Mouse (Mus musculus) midbrain, embryonic 12.5 days (tissue): ENCODE data around the gene Cd8a. TPM values are rescaled to one million over a fixed set of nuclear protein-coding genes. Genes with fewer than 3 reads are reported as not detected.

ENCODE experiments used
- ATAC-seq: fragments of 200-750 bp; cut with Nextera tagmentation; 2 replicates; pipeline ENCODE4 v1.8.0; 2017; ENCODE audit warnings: low read depth, moderate TSS enrichment, moderate library complexity; ENCODE audit not compliant: low FRiP score
- H3K27ac ChIP-seq: fragments of 300-500 bp; sonication (generic); replicated peaks from 2 replicates; pipeline ENCODE4 v1.5.1; 2016; ENCODE audit warnings: mild to moderate bottlenecking
- H3K27me3 ChIP-seq: fragments of 300-500 bp; sonication (generic); 2 replicates; pipeline ENCODE4 v1.6.1; 2016; ENCODE audit warnings: mild to moderate bottlenecking
- H3K36me3 ChIP-seq: fragments of 300-500 bp; sonication (generic); 2 replicates; pipeline ENCODE4 v1.6.1; 2016
- H3K4me1 ChIP-seq: fragments of 300-500 bp; sonication (generic); 2 replicates; pipeline ENCODE4 v1.6.1; 2016
- H3K4me2 ChIP-seq: fragments of 300-500 bp; sonication (generic); replicated peaks from 2 replicates; pipeline ENCODE4 v1.6.1; 2016; ENCODE audit warnings: mild to moderate bottlenecking, moderate library complexity
- H3K4me3 ChIP-seq: fragments of 300-500 bp; sonication (generic); 2 replicates; pipeline ENCODE4 v1.5.1; 2016; ENCODE audit warnings: mild to moderate bottlenecking
- H3K9ac ChIP-seq: fragments of 300-500 bp; sonication (generic); replicated peaks from 2 replicates; pipeline ENCODE4 v1.6.1; 2016; ENCODE audit warnings: mild to moderate bottlenecking, moderate library complexity
- H3K9me3 ChIP-seq: fragments of 300-500 bp; sonication (generic); 2 replicates; pipeline ENCODE4 v1.6.1; 2016; ENCODE audit warnings: mild to moderate bottlenecking
- WGBS: fragments of 180-500 bp; shearing (Covaris S2); methylation state at CpG from one replicate; pipeline ENCODE4 v1.1.7; 2016; 5-methylcytosine and 5-hydroxymethylcytosine counted together
- polyA plus RNA-seq: library from polyadenylated mRNA; unstranded; fragments of >200 nt; fragmentation: Nextera tagmentation; extraction: Ambion mirVana; gene quantifications from 2 replicates; pipeline ENCODE4 v1.2.1, GENCODE M21; 2016

Gene Cd8a
- polyA plus RNA-seq, 1 experiment from 2014 or later: not detected

- no peaks in the 10 kb centered on the region for H3K27me3 ChIP-seq
- H3K9me3 ChIP-seq: no peaks in the 10 kb centered on the region
- no peaks in the 10 kb centered on the region for H3K4me1 ChIP-seq
- H3K9ac ChIP-seq: no peak overlapping the region
- no peaks in the 10 kb centered on the region for H3K36me3 ChIP-seq
- no peak overlapping the region for H3K4me2 ChIP-seq
- no peak overlapping the region for H3K4me3 ChIP-seq
- 83% methylated on average over 5 of the region's 5 CpGs for WGBS
- H3K27ac ChIP-seq: no peak overlapping the region
- ATAC-seq: no peak
Measured at GRCm38 (mm10) chr6:71372041-71372720, 1.0 kb upstream of the Cd8a start.

GRCm38 (mm10) chr6:71374311-71374829, 1.1 kb downstream of the Cd8a start:
- WGBS: 89% methylated on average over 19 of the region's 19 CpGs
- Histone ChIP-seq H3K9me3 (no peaks in the 10 kb centered on the region), H3K9ac (no peak overlapping the region), H3K27ac (no peak overlapping the region), H3K27me3 (no peaks in the 10 kb centered on the region), H3K4me2 (no peak overlapping the region), H3K36me3 (no peaks in the 10 kb centered on the region), H3K4me1 (no peaks in the 10 kb centered on the region), H3K4me3 (no peak overlapping the region)
- ATAC-seq: no peak

- no peak overlapping the region for H3K4me2 ChIP-seq
- no peaks in the 10 kb centered on the region for H3K4me1 ChIP-seq
- H3K27me3 ChIP-seq: no peaks in the 10 kb centered on the region
- H3K9me3 ChIP-seq: no peaks in the 10 kb centered on the region
- no peak overlapping the region for H3K27ac ChIP-seq
- no peaks in the 10 kb centered on the region for H3K36me3 ChIP-seq
- H3K9ac ChIP-seq: no peak overlapping the region
- no peak overlapping the region for H3K4me3 ChIP-seq
- WGBS: 100% methylated on average over 1 of the region's 2 CpGs
- ATAC-seq: no peak
Measured at GRCm38 (mm10) chr6:71374921-71375320, 1.7 kb downstream of the Cd8a start.

GRCm38 (mm10) chr6:71376711-71377110, 3.5 kb downstream of the Cd8a start:
- no peak for ATAC-seq
- H3K36me3 ChIP-seq: no peaks in the 10 kb centered on the region
- H3K27me3 ChIP-seq: no peaks in the 10 kb centered on the region
- no peaks in the 10 kb centered on the region for H3K4me1 ChIP-seq
- no peak overlapping the region for H3K9ac ChIP-seq
- no peak overlapping the region for H3K4me3 ChIP-seq
- no peak overlapping the region for H3K4me2 ChIP-seq
- no peak overlapping the region for H3K27ac ChIP-seq
- no peaks in the 10 kb centered on the region for H3K9me3 ChIP-seq
- 95% methylated on average over 13 of the region's 13 CpGs for WGBS

- Histone ChIP-seq H3K27me3 (no peaks in the 10 kb centered on the region), H3K27ac (no peak overlapping the region), H3K4me1 (no peaks in the 10 kb centered on the region), H3K4me2 (no peak overlapping the region), H3K9me3 (no peaks in the 10 kb centered on the region), H3K36me3 (no peaks in the 10 kb centered on the region), H3K9ac (no peak overlapping the region), H3K4me3 (no peak overlapping the region)
- ATAC-seq: no peak
- WGBS: 94% methylated on average over 5 of the region's 5 CpGs
Measured at GRCm38 (mm10) chr6:71381654-71382053, 8.4 kb downstream of the Cd8a start.

GRCm38 (mm10) chr6:71390496-71390895, 17.3 kb downstream of the Cd8a start:
- no peak overlapping the region for H3K9ac ChIP-seq
- H3K36me3 ChIP-seq: peaks cover 30% of the 10 kb centered on the region
- H3K4me3 ChIP-seq: no peak overlapping the region
- H3K9me3 ChIP-seq: no peaks in the 10 kb centered on the region
- ATAC-seq: no peak
- H3K27me3 ChIP-seq: no peaks in the 10 kb centered on the region
- 96% methylated on average over 2 of the region's 2 CpGs for WGBS
- no peaks in the 10 kb centered on the region for H3K4me1 ChIP-seq
- H3K4me2 ChIP-seq: no peak overlapping the region
- no peak overlapping the region for H3K27ac ChIP-seq

- Histone ChIP-seq H3K9me3 (no peaks in the 10 kb centered on the region), H3K27me3 (no peaks in the 10 kb centered on the region), H3K27ac (no peak overlapping the region), H3K4me1 (no peaks in the 10 kb centered on the region), H3K36me3 (peaks cover 34% of the 10 kb centered on the region), H3K4me2 (no peak overlapping the region), H3K9ac (no peak overlapping the region), H3K4me3 (no peak overlapping the region)
- 97% methylated on average over 1 of the region's 1 CpGs for WGBS
- no peak for ATAC-seq
Measured at GRCm38 (mm10) chr6:71396016-71396415, 22.8 kb downstream of the Cd8a start.

- Histone ChIP-seq H3K9ac (no peak overlapping the region), H3K9me3 (no peaks in the 10 kb centered on the region), H3K4me3 (no peak overlapping the region), H3K4me1 (no peaks in the 10 kb centered on the region), H3K4me2 (no peak overlapping the region), H3K36me3 (peaks cover 29% of the 10 kb centered on the region), H3K27me3 (no peaks in the 10 kb centered on the region), H3K27ac (no peak overlapping the region)
- no peak for ATAC-seq
- WGBS: 95% methylated on average over 6 of the region's 6 CpGs
Measured at GRCm38 (mm10) chr6:71396761-71397160, 23.5 kb downstream of the Cd8a start.

GRCm38 (mm10) chr6:71398829-71399609, 25.8 kb downstream of the Cd8a start:
- H3K27me3 ChIP-seq: no peaks in the 10 kb centered on the region
- ATAC-seq: no peak
- H3K36me3 ChIP-seq: peaks cover 29% of the 10 kb centered on the region
- H3K27ac ChIP-seq: no peak overlapping the region
- no peak overlapping the region for H3K4me3 ChIP-seq
- H3K4me1 ChIP-seq: no peaks in the 10 kb centered on the region
- H3K9ac ChIP-seq: no peak overlapping the region
- H3K9me3 ChIP-seq: no peaks in the 10 kb centered on the region
- 88% methylated on average over 4 of the region's 4 CpGs for WGBS
- no peak overlapping the region for H3K4me2 ChIP-seq

- no peak overlapping the region for H3K4me3 ChIP-seq
- 88% methylated on average over 4 of the region's 4 CpGs for WGBS
- H3K9ac ChIP-seq: no peak overlapping the region
- H3K27me3 ChIP-seq: no peaks in the 10 kb centered on the region
- no peak for ATAC-seq
- no peaks in the 10 kb centered on the region for H3K9me3 ChIP-seq
- no peaks in the 10 kb centered on the region for H3K4me1 ChIP-seq
- no peak overlapping the region for H3K4me2 ChIP-seq
- no peak overlapping the region for H3K27ac ChIP-seq
- H3K36me3 ChIP-seq: peaks cover 13% of the 10 kb centered on the region; the same call in 1 of the 2 replicates
Measured at GRCm38 (mm10) chr6:71414624-71415023, 41.4 kb downstream of the Cd8a start.

- H3K4me2 ChIP-seq: no peak overlapping the region
- WGBS: 87% methylated on average over 3 of the region's 3 CpGs
- no peak for ATAC-seq
- H3K36me3 ChIP-seq: peaks cover 13% of the 10 kb centered on the region; the same call in 1 of the 2 replicates
- no peaks in the 10 kb centered on the region for H3K27me3 ChIP-seq
- no peaks in the 10 kb centered on the region for H3K4me1 ChIP-seq
- H3K27ac ChIP-seq: no peak overlapping the region
- no peak overlapping the region for H3K9ac ChIP-seq
- H3K4me3 ChIP-seq: no peak overlapping the region
- H3K9me3 ChIP-seq: no peaks in the 10 kb centered on the region
Measured at GRCm38 (mm10) chr6:71415446-71415845, 42.2 kb downstream of the Cd8a start.

- Histone ChIP-seq H3K9ac (no peak overlapping the region), H3K36me3 (no peaks in the 10 kb centered on the region), H3K4me2 (no peak overlapping the region), H3K27me3 (no peaks in the 10 kb centered on the region), H3K9me3 (no peaks in the 10 kb centered on the region), H3K27ac (no peak overlapping the region), H3K4me3 (no peak overlapping the region), H3K4me1 (no peaks in the 10 kb centered on the region)
- WGBS: 93% methylated on average over 3 of the region's 3 CpGs
- ATAC-seq: no peak
Measured at GRCm38 (mm10) chr6:71418874-71419273, 45.6 kb downstream of the Cd8a start.
